Mouse (Mus musculus) hindbrain, embryonic 14.5 days (tissue): Measurements from ENCODE around the gene Agpat3. TPM values are rescaled to one million over a fixed set of nuclear protein-coding genes. Genes with fewer than 3 reads are reported as not detected.
A peak's percentile ranks its signal among the peaks of the same experiment; 100 is the strongest.

Experiments
- ATAC-seq: fragments of 200-750 bp; cut with Nextera tagmentation; 2 replicates; pipeline ENCODE4 v1.8.0; 2017; ENCODE audit warnings: moderate number of reproducible peaks, mild to moderate bottlenecking, moderate TSS enrichment, moderate library complexity; ENCODE audit not compliant: low FRiP score
- DNase-seq: peaks from one replicate; pipeline ENCODE4 v3.0.0-alpha.2; 2015; ENCODE audit warnings: low spot score
- H3K27ac ChIP-seq: fragments of 300-500 bp; sonication (generic); 2 replicates; pipeline ENCODE4 v1.5.1; 2014; ENCODE audit warnings: mild to moderate bottlenecking, moderate library complexity
- H3K27me3 ChIP-seq: fragments of 300-500 bp; sonication (generic); 2 replicates; pipeline ENCODE4 v1.6.1; 2014; ENCODE audit warnings: mild to moderate bottlenecking, low read length, mixed read lengths; ENCODE audit not compliant: control insufficient read depth, insufficient read depth
- H3K36me3 ChIP-seq: fragments of 300-500 bp; sonication (generic); replicated peaks from 2 replicates; pipeline ENCODE4 v1.6.1; 2014; ENCODE audit not compliant: control insufficient read depth, insufficient read depth
- H3K4me1 ChIP-seq: fragments of 300-500 bp; sonication (generic); replicated peaks from 2 replicates; pipeline ENCODE4 v1.6.1; 2014; ENCODE audit warnings: antibody characterized with exemption, low read length, mixed read lengths; ENCODE audit not compliant: control insufficient read depth, insufficient read depth
- H3K4me2 ChIP-seq: fragments of 300-500 bp; sonication (generic); replicated peaks from 2 replicates; pipeline ENCODE4 v1.6.1; 2014; ENCODE audit warnings: mild to moderate bottlenecking, moderate library complexity
- H3K4me3 ChIP-seq: fragments of 300-500 bp; sonication (generic); replicated peaks from 2 replicates; pipeline ENCODE4 v1.5.1; 2014; ENCODE audit warnings: mild to moderate bottlenecking, low read length
- H3K9ac ChIP-seq: fragments of 300-500 bp; sonication (generic); 2 replicates; pipeline ENCODE4 v1.6.1; 2014
- H3K9me3 ChIP-seq: fragments of 300-500 bp; sonication (generic); 2 replicates; pipeline ENCODE4 v1.6.1; 2016; ENCODE audit warnings: low read length; ENCODE audit not compliant: control insufficient read depth
- WGBS: fragments of 180-500 bp; shearing (Covaris S2); extraction: QIAGEN DNeasy Blood & Tissue Kit; methylation state at CpG from one replicate; pipeline ENCODE4 v1.1.7; 2014; 5-methylcytosine and 5-hydroxymethylcytosine counted together
- polyA plus RNA-seq: library from polyadenylated mRNA; unstranded; fragments of >200 nt; fragmentation: Nextera tagmentation; extraction: Ambion mirVana; gene quantifications from 2 replicates; pipeline ENCODE4 v1.2.1, GENCODE M21; 2014

Gene Agpat3
- polyA plus RNA-seq, 1 experiment from 2014 or later, result 80.3 TPM

GRCm38 (mm10) chr10:78308617-78309016, 43.7 kb downstream of the Agpat3 start:
- H3K27me3 ChIP-seq, result no peaks in the 10 kb centered on the region
- H3K4me2 ChIP-seq, result no peak overlapping the region
- peaks cover 7% of the 10 kb centered on the region; the same call in 1 of the 2 replicates for H3K36me3 ChIP-seq
- no peaks in the 10 kb centered on the region for H3K4me1 ChIP-seq
- no peak overlapping the region for H3K27ac ChIP-seq
- ATAC-seq, result no peak
- no peak overlapping the region for H3K4me3 ChIP-seq
- H3K9me3 ChIP-seq, result no peaks in the 10 kb centered on the region
- no peak overlapping the region for H3K9ac ChIP-seq
- 41% methylated on average over 2 of the region's 2 CpGs for WGBS
- no peak for DNase-seq

DNA sequence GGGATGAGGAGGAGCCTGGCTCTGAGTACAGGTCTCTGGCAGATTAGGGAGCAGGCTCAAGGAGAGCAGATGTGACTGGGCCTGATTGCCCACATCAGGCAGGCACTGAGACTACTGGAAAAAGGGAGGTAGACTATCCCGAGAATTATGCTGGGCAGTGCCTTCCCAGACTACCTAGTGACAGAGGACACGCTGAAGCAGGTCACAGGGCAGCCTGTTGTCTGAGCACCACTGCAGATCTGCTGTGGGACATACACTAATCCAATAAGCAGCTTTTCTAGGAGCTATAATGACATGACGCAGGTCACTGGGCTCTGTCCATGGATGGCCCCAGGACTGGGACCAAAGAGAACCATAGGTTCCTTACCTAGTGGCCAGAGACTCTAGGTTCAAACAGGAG, 44.9 kb downstream of the Agpat3 start:
- Histone ChIP-seq H3K9me3 (no peaks in the 10 kb centered on the region), H3K9ac (no peak overlapping the region), H3K27ac (no peak overlapping the region), H3K36me3 (0 out of 2 replicates have a peak, but pooled peaks cover 3% of the 10 kb centered on the region), H3K4me1 (no peaks in the 10 kb centered on the region), H3K4me2 (no peak overlapping the region), H3K27me3 (no peaks in the 10 kb centered on the region), H3K4me3 (no peak overlapping the region)
- ATAC-seq (no peak), DNase-seq (no peak)
- 90% methylated on average over 3 of the region's 3 CpGs for WGBS

DNA sequence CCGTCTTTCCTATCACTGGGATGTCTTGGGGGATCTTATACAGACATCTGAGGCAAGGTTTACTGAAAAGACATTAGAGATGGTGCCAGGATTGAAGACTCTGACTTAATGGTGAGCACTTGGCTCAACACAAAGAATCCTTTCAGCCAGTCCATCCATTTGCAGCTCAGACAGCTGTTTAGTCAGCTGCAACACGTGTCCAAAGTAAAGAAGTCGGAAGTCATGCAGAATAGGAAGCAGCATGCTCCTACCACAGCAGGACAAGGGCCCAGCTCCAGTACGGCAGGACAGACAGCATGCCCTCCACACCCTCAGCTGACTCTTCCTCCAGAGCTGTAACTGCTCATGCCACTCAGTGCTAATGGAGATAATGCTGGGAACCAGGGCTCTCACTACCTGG, 46.3 kb downstream of the Agpat3 start:
- ATAC-seq, result no peak
- WGBS, result 58% methylated on average over 4 of the region's 4 CpGs
- no peak overlapping the region for H3K4me3 ChIP-seq
- no peaks in the 10 kb centered on the region for H3K4me1 ChIP-seq
- no peak overlapping the region for H3K27ac ChIP-seq
- no peak for DNase-seq
- no peak overlapping the region for H3K9ac ChIP-seq
- H3K9me3 ChIP-seq, result no peaks in the 10 kb centered on the region
- no peak overlapping the region for H3K4me2 ChIP-seq
- H3K36me3 ChIP-seq, result no peaks in the 10 kb centered on the region
- H3K27me3 ChIP-seq, result no peaks in the 10 kb centered on the region

GRCm38 (mm10) chr10:78304996-78305395, 47.3 kb downstream of the Agpat3 start:
- no peaks in the 10 kb centered on the region for H3K36me3 ChIP-seq
- no peak overlapping the region for H3K4me2 ChIP-seq
- H3K27ac ChIP-seq, result no peak overlapping the region
- H3K4me3 ChIP-seq, result no peak overlapping the region
- H3K27me3 ChIP-seq, result no peaks in the 10 kb centered on the region
- WGBS, result 66% methylated on average over 3 of the region's 3 CpGs
- H3K4me1 ChIP-seq, result no peaks in the 10 kb centered on the region
- no peak for DNase-seq
- H3K9me3 ChIP-seq, result no peaks in the 10 kb centered on the region
- H3K9ac ChIP-seq, result no peak overlapping the region
- no peak for ATAC-seq

DNA sequence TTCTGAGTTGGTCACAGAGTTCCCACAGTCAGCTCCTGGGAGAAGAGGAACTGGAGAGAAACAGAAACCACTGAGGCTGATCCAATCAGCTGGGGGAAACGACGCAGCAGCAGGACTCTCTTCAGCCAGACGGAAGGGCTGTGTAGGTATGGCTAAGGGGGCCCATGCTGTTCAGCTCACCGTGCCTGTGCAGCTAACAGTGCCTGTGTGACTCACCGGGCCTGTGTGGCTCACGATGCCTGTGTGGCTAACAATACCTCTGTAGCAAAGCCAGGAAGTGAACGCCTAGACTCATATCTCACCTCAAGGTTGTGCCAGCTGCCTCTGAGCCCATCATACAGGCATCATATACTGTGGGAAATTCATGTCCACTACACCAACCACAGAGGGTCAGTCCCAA, 48.6 kb downstream of the Agpat3 start:
- H3K27ac ChIP-seq, result no peak overlapping the region
- H3K4me3 ChIP-seq, result no peak overlapping the region
- no peaks in the 10 kb centered on the region for H3K36me3 ChIP-seq
- ATAC-seq, result no peak
- H3K4me2 ChIP-seq, result no peak overlapping the region
- no peak for DNase-seq
- H3K4me1 ChIP-seq, result no peaks in the 10 kb centered on the region
- WGBS, result 88% methylated on average over 7 of the region's 7 CpGs
- H3K9ac ChIP-seq, result no peak overlapping the region
- H3K27me3 ChIP-seq, result no peaks in the 10 kb centered on the region
- no peaks in the 10 kb centered on the region for H3K9me3 ChIP-seq

DNA sequence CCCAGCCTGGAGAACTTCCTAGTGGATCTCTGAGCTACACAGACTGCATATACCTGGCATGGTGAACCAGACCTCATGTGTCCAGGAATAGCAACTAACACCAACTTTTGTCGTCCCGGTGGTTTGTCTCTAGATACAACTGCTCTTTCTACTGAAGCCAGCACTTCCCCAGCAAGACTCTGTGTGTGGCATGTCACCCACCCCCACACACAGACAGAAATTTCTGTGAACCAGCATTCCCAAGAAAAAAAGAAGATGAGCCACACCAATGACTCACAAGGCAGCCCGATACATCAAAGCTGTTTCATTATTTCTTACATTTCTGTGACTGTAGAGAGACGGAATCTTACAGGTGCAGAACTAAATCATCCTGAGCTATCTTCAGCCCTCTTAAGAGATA, 52.2 kb downstream of the Agpat3 start:
- H3K9ac ChIP-seq, result no peak overlapping the region
- no peaks in the 10 kb centered on the region for H3K27me3 ChIP-seq
- H3K4me3 ChIP-seq, result no peak overlapping the region
- DNase-seq (no peak), ATAC-seq (no peak)
- WGBS, result 94% methylated on average over 4 of the region's 4 CpGs
- no peak overlapping the region for H3K4me2 ChIP-seq
- H3K36me3 ChIP-seq, result no peaks in the 10 kb centered on the region
- no peaks in the 10 kb centered on the region for H3K4me1 ChIP-seq
- H3K27ac ChIP-seq, result no peak overlapping the region
- no peaks in the 10 kb centered on the region for H3K9me3 ChIP-seq

DNA sequence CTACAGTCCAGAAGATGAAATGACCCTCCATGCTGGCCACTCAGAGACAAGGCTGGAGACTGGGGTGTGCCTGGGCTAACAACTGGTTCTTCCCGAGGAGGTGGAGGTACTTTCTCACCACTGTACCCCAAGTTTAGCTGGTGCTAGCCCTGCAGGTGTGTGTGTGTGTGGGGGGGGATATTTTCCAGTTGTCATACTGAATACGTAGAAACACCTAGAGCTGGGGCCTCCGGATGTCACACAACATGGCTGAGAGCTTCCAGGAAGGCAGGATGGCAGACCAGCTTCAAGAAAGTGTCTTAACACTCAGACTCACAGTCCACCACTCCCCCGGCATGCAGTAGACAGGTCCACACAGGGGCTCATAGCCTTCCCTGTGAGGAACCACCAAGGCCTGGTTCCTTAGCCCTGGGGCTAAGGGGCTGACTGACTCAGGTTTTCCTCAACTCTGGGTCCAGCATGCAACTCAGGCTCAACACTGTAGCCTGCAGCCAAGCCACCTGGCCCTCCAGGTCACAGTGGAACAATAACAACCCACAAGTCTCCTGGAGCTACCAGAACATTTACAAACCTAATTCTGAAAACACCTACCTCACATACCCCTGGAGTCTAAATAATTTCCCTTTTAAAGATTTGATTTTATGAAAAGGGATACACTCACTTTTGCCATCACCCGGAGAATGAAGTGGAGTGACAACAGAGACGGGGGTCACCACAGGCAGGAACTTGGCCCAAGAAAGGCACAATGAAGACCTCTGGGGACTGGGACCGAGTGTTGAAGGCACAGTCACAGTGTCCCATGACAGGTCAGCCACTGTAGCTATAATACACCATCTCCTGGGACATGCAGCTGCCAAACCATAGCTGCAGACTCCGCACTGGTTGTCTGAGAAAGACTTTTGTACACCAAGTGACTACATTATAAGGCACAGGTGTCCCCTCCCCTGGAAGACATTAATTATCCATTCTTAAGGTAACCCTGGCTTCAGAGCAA, 53.3 kb downstream of the Agpat3 start:
- ATAC-seq (no peak), DNase-seq (no peak)
- no peak overlapping the region for H3K4me3 ChIP-seq
- no peaks in the 10 kb centered on the region for H3K4me1 ChIP-seq
- no peak overlapping the region for H3K9ac ChIP-seq
- no peaks in the 10 kb centered on the region for H3K9me3 ChIP-seq
- H3K27ac ChIP-seq, result no peak overlapping the region
- no peaks in the 10 kb centered on the region for H3K36me3 ChIP-seq
- WGBS, result 92% methylated on average over 8 of the region's 8 CpGs
- H3K4me2 ChIP-seq, result no peak overlapping the region
- H3K27me3 ChIP-seq, result no peaks in the 10 kb centered on the region

DNA sequence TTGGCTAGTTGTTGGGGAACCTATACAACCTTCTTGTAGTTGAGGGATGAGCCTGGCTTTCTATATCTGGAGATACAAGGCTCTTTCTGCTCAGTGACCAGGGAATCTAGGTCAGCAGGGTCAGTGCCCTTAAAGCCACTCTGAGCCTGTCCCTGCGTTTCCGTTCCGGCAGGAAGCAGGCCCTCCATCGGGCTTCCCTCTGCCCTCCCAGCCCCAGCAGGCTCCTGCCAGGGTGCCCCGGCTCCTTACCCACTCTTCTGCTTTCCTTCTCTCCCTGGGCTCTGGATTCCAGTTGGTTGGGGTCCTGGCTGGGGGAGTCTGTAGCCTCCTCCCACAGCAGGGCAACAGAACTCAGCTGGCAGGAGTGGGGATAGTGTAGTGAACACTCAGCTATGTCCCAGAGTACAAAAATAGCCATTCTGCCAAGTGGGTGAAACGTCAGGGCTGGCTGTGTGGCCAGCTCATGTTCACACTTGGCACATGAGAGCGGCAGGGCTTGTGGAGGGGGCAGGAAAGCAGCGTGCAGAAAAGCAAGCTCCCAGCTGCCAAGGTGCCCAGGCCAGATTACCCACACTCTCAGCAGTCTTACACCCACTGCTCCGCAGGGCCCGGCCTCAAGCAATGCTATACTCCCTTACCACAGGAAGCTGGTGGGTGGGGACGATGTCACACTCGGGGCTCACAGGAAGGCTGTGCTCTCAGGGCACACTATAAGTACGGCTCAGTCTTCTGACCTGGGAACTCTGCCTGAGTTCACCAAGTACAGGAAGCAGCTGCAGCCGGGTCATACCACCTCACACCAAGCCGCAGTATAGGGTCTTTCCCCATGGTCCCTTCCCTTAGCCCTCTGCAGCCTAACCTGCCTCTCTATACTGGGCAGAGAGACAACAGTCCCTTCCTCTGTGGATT, 54.5 kb downstream of the Agpat3 start:
- peak overlapping the region; percentile 44; the same call in 1 of the 2 replicates for H3K27ac ChIP-seq
- no peak overlapping the region for H3K4me2 ChIP-seq
- WGBS, result 65% methylated on average over 15 of the region's 15 CpGs
- H3K9ac ChIP-seq, result no peak overlapping the region
- H3K4me1 ChIP-seq, result no peaks in the 10 kb centered on the region
- no peaks in the 10 kb centered on the region for H3K9me3 ChIP-seq
- no peak overlapping the region for H3K4me3 ChIP-seq
- peak; percentile 61; the same call in 1 of the 2 replicates for ATAC-seq
- no peaks in the 10 kb centered on the region for H3K27me3 ChIP-seq
- no peaks in the 10 kb centered on the region for H3K36me3 ChIP-seq
- no peak for DNase-seq

GRCm38 (mm10) chr10:78296980-78297379, 55.3 kb downstream of the Agpat3 start:
- 74% methylated on average over 4 of the region's 4 CpGs for WGBS
- no peak for ATAC-seq
- H3K36me3 ChIP-seq, result no peaks in the 10 kb centered on the region

More at GRCm38 (mm10) chr10:78296980-78297379, 55.3 kb downstream of the Agpat3 start:
- H3K27me3 ChIP-seq, result no peaks in the 10 kb centered on the region
- H3K9me3 ChIP-seq, result no peaks in the 10 kb centered on the region
- H3K4me1 ChIP-seq, result no peaks in the 10 kb centered on the region
- H3K4me2 ChIP-seq, result no peak overlapping the region
- H3K27ac ChIP-seq, result no peak overlapping the region
- no peak overlapping the region for H3K4me3 ChIP-seq
- DNase-seq, result no peak
- no peak overlapping the region for H3K9ac ChIP-seq
